Mouse (Mus musculus) megakaryocyte, adult 5-6 weeks (primary cell): ENCODE results near the gene Gm32742. TPM values are rescaled to one million over a fixed set of nuclear protein-coding genes. Genes with fewer than 3 reads are reported as not detected.

Experiments used
- total RNA-seq, 2 experiments: library from RNA; stranded (forward) in 1 of 2; stranded (reverse) in 1 of 2; fragments of 153-499, 151-499 nt in 1 of 2; fragments of 221-1000, 200-1000 nt in 1 of 2; gene quantifications; 2 replicates each; pipeline versions ENCODE4 v1.2.3 to v1.2.4; 2015 to 2017

Gm32742 gene
- total RNA-seq, 2 experiments from 2014 or later: not detected

Other genes starting within 250 kb of the Gm32742 start
- 26.8 and 30.9 TPM in 2 replicates for gene Sik2, start 156.4 kb downstream of the Gm32742 start, total RNA-seq (2015)
- gene Sik2, start 156.4 kb downstream of the Gm32742 start, total RNA-seq (2017): 15.6 and 20.2 TPM in 2 replicates
- gene Btg4, start 104.6 kb downstream of the Gm32742 start, total RNA-seq (2015): not detected in 2 replicates
- not detected in 2 replicates for gene Btg4, start 104.6 kb downstream of the Gm32742 start, total RNA-seq (2017)
- 5.9 and 8.1 TPM in 2 replicates for gene Layn, start 88.4 kb downstream of the Gm32742 start, total RNA-seq (2015)
- 16.3 and 20.6 TPM in 2 replicates for gene Layn, start 88.4 kb downstream of the Gm32742 start, total RNA-seq (2017)
- gene 4833427G06Rik, start 63.4 kb downstream of the Gm32742 start, total RNA-seq (2015): not detected in 2 replicates
- not detected in 2 replicates for gene 4833427G06Rik, start 63.4 kb downstream of the Gm32742 start, total RNA-seq (2017)
- gene Pou2af1, start 48.2 kb upstream of the Gm32742 start, total RNA-seq (2015): 0.59 TPM in 1 of 2 replicates, not detected in the other
- gene Pou2af1, start 48.2 kb upstream of the Gm32742 start, total RNA-seq (2017): 0.22 and 0.85 TPM in 2 replicates
- gene Colca2, start 113.1 kb upstream of the Gm32742 start, total RNA-seq (2015): not detected in 2 replicates
- gene Colca2, start 113.1 kb upstream of the Gm32742 start, total RNA-seq (2017): not detected in 2 replicates
- not detected in 2 replicates for gene 1810046K07Rik, start 163.4 kb upstream of the Gm32742 start, total RNA-seq (2015)
- not detected in 2 replicates for gene 1810046K07Rik, start 163.4 kb upstream of the Gm32742 start, total RNA-seq (2017)